Mouse (Mus musculus) liver (tissue): Measurements from ENCODE around the gene Slc5a6.

Experiments
- DNase-seq: peaks from one replicate; pipeline ENCODE4 v3.0.0-alpha.2; 2020; ENCODE audit warnings: mixed read lengths

The Slc5a6 gene

GRCm38 (mm10) chr5:30999324-30999723, 49.4 kb downstream of the Slc5a6 start:
- DNase-seq: no peak

DNA sequence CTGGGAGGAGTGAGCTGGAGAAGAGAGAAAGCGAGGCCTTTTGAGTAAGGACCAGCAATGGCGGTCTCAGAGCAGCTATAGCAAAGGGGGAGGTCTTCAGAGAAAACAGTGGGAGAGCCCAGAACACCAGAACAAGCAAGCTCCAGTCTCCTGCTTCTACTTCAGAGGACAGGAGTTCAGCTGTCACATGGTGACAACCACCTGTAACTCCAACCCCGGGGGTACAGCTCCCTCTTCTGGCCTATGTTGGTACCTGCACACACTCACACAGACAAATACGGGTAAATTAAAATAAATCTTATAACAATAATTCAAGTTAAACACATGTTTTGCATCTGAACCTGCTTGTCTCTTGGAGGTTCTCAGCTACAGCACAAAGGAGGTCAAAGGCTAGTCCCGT, 50.4 kb downstream of the Slc5a6 start:
- DNase-seq: peak; percentile 58

GRCm38 (mm10) chr5:30994910-30995635, 53.7 kb downstream of the Slc5a6 start:
- DNase-seq: no peak

DNA sequence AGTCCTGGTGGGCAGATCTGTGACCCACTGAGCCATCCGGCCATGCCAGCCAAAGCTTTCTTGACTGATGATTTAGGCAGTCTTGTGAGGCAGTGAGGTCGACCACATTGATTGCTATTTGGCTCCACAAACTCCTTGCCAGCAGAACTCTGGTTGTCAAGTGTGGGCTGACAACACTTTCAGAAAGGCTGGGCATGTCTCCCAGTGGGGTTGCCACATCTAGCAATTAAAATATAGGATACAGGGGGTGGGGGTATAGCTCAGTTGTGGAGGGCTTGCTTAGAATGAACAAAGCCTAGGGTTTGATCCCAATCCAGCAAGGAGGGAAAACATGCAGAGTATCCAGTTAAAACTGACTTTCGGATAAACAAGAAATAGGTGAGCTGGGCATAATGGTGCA, 54.6 kb downstream of the Slc5a6 start:
- no peak for DNase-seq

- DNase-seq: no peak
Observed at GRCm38 (mm10) chr5:30992980-30993676, 55.6 kb downstream of the Slc5a6 start.
